Mouse (Mus musculus) layer of hippocampus, adult 9-10 months (tissue): Measurements from ENCODE around the gene Ywhag.

Experiments used
- DNase-seq: peaks from one replicate; pipeline ENCODE4 v3.0.0; 2022; ENCODE audit warnings: low spot score

Ywhag gene

DNA sequence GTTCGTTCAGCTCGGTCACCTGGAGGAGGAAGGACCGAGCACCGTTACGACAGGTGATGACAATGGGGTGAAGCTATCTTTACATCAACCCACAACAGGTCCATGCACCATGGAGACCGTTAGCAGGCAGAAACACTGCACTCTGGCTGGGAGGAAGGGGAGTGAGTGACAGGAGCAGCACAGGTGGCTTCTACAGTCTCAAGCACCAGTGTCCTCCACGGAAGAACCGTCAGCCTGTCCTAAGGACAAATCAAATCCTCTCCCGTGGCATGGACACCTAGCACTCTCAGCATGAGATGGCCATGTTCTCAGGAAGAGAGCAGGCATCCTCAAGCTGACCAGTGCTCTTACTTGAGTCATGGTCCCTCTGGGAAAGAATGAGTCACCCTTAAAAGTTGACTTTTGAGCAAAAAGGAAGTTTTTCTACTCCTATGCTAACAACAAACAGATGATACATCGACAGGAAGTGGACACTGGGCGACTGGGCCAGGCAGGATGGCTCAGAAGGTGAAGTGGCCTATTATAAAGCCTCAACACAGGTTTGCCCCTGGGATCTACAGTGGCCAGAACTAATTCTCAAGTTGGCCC lies 22.7 kb downstream of the Ywhag start:
- no peak for DNase-seq

DNA sequence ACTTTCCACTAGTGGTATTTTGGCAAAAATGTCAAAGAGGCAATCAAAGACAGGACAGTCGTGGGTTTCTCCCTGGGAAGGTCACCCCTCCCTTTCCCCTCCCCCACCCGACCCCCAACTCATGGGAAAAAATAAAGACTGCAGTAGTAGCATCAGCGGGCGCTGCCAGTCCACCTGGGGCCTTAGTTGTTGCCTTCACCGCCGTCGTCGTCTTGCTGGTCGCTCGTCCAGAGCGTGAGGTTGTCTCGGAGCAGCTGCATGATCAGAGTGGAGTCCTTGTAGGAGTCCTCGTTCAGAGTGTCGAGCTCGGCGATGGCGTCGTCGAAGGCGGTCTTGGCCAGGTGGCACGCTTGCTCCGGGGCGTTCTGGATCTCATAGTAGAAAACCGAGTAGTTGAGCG lies 23.6 kb downstream of the Ywhag start:
- DNase-seq, result no peak

DNA sequence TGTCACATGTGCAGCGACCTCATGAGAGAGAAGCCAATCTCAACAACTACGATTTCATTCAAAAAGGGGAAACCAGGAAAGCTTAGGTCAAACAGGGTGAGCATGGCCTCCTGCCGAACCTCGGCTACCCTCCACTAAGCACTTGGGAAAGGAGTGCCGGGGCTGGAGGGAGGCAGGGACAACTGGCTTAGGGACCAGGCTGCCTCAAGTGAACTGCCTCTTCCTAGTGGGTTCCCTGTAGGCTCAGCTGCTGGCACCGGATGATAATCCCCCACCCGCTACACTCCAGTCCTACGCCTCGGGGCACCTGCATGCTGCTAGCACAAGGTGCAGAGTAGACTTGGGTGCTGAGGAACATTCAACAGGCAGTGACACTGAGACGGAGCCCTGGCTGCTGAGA lies 24.8 kb downstream of the Ywhag start:
- no peak for DNase-seq

DNA sequence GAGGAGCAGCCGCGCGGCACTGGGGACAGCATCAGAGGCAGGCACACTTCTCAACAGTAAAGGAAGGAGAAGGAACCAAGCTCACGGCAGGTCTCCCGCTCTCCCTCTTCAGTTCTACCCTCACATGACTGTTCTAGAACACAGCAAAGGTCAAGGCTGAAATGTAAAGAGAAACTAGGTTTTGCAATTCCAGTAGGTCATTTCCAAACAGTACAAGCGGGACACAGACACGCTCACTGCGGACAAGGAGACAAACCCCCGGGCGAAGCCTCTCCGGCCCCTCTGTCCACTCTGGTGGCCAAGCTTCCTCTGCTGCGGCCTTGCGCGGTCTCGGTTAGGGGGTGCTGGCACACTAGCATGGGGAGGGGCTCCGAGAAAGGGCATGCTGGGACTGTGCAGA lies 25.4 kb downstream of the Ywhag start:
- DNase-seq, result no peak

DNA sequence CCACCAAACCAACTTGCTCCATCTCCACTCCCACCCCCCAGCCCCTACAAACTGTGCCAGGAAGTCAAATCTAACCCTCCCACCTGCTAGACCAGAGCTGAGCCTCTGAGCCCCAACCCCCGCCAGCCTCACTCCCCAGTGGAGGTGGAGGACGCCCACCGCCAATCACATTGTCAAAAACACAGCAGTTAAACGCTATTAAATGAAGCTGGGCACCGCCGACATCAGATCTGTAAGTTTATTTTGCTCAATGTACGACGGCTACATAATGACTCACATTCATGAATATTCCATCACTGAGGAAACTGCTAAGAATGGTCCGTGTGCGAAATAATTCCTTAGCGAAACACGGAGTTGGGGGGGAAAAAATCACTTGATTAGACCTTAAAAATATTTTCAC lies 26.2 kb downstream of the Ywhag start:
- no peak for DNase-seq

DNA sequence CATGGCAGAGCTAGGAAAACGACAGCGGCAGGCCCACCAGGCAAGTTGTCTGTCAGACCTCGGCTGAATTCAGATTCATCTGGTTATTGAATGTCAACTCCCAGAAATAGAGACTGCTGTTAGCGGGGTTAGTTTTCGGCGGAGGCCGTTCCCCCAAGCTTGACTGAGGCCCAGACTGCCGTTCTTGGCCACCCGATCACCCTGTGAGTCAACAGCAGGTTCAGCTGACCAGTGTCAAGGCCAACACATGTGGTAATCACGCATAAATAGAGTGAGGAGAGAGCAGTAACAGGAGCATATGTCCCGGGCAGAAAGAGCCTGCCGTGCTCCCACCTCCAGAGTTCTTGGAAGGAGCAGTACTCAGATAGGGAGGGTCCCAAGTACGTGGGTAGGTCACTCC lies 27.2 kb downstream of the Ywhag start:
- no peak for DNase-seq

DNA sequence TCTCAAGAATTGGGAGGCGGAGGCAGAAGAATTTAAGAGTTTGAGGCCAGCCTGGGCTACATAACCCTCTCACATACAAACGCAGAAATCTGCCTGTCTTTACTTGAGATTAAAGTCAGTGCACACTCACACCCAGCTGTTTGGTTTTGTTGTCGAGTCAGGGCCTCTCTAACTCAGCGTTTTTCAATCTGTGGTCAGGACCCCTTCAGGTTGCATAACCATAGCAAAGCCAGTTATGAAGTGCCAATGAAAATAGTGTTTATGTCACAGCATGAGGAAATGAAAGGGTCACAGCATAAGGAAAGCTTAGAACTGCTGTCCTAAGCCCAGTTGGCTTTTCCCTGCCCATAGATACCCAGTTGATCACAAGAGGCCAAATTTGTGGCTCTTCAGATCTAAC lies 27.6 kb downstream of the Ywhag start:
- no peak for DNase-seq

DNA sequence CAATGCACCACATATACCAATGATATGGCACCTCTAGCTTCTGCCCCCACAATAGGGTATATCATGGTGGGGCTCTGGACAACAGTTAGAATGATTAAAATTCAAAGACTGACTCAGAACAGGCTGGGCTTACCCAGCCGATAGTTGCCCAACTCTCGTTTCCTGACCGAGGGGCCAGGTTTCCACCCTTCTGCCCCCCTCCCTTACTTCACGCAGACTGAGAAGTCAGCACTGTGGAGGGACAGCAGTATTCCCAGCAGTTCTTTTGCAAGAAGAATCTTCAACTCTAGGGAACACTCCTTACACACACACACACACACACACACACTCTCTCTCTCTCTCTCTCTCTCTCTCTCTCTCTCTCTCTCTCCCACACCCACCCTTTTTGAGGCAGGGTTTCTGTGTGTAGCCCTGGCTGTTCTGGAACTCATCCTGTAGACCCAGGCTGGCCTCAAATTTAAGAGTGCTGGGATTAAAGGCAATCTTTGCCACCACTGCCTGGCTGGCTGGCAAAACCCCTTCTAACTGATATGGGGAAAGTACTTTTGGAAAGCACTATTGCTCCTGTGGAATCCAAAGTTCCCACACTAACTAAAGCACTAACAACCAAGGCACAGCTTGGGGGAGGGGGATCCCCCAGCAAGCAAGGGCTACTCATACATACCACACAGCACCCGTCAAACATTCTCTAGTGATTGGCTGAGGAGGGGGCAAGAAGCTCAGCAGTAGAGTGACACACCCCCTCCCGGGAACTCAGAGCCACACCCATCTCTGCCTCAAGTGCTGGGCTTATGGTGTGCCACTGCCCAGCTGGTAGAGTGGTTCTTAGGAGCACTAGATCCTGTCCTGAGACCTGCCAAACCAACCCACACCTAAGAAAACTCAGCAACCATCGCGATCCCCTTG lies 28.8 kb downstream of the Ywhag start:
- DNase-seq, result no peak

DNA sequence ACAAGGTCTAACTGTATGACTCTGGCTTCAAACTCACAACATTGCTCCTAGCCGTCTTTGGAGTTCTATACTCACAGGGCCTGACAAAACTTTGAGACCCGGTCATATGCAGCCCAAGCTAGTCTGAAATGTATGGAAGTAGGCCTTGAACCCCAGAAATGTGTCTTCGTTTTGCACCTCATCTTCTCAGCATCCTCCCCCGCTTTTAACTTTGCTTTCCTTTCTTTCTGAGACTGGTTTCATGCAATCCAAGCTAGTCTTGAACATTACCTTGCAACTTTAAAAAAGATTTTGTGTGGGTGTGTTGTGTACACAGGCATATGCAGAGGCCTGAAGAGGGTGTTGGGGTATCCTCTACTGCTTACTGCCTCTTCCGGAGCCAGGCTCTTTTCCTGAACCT lies 30.2 kb downstream of the Ywhag start:
- no peak for DNase-seq

DNA sequence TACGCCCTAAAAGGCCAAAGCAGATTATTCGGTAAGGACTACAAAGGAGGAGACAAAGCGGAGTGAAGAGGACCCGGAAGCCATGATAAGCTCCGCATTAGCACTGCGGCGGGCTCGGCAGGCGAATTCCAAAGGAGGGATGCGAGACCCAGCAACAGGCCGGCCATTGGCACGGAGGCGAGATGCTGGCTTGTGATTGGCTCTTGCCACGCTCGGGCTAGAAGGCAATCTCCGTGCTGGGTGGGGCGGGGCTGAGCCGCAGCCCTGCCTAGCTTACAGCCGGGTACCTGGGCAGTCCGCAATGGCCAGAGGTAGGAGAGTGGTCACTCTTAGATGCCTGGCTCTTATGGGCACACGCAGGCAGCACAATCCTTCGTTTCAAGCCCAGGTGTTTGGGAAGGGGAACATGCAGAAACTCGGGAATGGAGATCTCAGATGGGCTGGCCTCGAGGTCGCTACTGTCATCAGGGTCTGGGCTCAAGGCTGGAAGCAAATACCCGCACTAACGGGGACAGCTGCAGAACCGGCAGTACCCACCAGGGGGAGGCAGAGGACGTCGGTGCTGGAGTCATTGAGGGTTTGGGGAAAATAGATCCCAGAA lies 30.8 kb downstream of the Ywhag start:
- peak; percentile 90 for DNase-seq

DNA sequence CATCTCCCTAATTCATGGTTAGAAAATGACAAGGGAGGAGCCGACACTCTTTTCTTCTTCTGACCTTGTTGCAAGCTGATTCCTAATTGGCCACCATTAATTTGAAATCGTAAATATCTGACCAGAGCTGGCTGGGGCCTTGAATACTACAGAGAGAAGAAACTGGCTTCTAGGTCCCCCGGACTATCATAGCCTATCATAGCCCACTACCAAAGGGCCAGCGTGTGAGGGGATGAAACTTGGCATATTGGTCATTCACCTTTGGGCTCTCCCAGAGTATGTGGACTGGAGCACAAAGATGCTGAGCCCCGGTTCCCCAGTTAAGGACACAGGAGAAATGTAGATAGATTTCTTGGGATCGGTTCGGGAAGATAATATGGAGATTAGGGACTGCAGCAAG lies 31.4 kb downstream of the Ywhag start:
- no peak for DNase-seq

DNA sequence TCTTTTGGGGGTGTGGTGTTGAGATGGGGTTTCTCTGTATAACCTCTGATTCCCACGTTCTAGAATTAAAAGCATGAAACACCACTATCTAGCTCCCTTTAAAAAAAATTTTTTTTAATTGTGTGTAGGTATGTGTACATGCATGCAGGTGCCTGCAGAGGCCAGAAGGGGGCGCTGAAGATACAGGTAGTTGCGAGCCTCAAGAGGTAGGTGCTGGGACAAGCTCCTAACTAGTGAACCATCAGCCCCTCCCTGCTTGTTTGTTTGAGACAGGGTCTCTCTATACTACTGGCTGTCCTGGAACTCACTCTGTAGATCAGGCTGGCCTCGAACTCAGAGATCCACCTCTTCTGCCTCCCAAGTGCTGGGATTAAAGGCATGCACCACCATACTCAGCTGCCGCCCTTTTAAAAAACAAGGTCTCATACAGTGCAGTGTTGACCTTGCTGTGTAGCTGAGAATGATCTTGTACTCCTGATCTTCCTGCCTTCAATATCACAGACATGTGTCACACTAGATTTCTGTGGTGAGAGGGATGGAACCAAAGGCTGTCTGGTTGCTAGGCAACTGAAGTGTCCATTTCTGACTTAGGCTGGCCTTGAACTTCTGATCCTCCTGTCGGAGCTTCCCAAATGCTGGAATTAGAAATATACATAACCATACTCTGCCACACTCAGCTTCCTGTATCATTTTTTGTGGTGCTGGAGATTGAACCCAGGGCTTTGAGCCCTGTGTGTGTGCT lies 32.9 kb downstream of the Ywhag start:
- no peak for DNase-seq

DNA sequence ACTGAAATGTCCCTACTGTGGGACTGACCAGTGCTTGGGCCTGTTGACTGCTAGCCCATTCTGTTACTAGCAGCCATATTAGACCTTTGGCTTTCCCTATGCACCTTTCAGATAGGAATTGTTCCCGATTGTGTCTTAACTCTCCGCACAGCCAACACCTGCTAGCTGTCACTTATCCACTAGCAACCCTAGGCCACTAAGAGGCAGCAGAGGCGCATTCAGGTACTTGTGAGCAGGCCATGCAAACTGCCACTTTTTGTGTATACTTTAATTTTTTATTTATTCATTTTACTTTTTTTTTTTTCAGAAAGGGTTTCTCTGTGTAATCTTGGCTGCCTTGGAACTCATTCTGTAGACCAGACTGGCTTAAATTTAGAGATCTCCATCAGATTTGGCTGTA lies 33.7 kb downstream of the Ywhag start:
- no peak for DNase-seq

DNA sequence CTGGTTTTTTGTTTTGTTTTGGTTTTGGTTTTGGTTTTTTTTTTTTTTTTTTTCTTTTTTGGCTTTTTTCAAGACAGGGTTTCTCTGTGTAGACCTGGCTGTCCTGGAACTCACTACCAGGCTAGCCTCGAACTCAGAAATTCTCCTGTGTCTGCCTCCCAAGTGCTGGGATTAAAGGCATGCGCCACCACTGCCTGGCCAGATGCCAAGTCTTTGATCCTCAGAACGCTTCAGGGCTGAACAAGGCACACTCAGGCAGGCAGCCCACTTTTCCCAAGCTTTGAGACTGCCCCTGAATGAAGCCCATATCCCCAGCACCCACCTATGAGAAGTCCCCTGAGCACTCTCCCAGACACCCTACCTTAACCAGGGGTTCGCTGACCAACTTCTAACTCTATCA lies 34.6 kb downstream of the Ywhag start:
- no peak for DNase-seq

DNA sequence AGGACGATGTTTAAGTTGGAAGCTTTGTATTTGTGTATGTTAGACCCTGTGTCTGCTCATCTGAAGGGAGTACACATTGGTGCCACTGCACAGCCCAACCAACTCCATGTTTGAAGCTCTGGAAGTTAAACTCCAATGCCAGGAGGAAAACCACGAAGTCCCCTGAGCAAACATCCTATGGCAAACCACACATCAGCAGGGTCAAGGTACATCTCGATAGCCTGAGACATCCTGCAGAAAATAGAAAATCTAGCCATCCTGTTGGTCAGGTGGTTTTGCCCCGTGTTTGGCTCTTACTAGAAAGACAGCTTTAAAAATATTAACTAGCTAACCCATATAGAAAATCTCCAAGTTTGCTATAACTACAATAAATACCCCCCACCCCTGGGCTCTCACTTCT lies 35.4 kb downstream of the Ywhag start:
- no peak for DNase-seq

DNA sequence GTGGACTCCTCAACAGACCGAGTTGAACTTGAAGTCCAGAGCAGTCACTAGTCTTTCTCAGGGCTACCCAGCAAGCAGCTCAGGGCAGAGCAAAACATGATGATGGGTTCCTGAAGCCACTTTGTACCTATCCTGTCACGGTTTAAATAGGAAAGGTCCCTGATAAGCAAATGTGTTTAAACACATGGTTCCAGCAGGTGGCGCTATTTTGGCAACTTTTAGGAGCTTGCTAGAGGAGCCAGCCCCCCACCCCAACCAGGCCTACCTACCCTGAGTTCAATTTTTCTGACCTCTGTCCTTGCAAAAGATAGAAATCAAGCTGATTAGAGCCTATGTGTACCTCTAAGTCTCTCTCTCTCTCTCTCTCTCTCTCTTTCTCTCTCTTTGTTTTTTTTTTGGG lies 36.4 kb downstream of the Ywhag start:
- no peak for DNase-seq

DNA sequence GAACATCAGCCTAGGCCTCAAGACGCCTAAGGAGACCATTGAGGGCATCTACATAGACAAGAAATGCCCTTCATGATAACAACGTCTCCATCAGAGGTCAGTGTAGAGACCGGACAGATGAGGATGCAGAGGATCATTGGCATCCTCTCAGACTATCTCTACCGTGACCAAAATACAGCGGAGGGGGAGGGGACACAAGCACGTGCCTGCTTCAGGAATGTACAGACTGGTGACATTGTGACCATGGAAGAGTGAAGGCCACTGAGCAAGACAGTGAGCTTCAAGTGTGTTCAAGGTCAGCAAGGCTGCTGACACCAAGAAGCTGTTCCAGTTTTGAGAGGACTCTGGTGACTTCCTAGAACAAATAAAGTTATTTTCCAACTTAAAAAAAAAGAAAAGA lies 39.5 kb downstream of the Ywhag start:
- DNase-seq, result no peak

DNA sequence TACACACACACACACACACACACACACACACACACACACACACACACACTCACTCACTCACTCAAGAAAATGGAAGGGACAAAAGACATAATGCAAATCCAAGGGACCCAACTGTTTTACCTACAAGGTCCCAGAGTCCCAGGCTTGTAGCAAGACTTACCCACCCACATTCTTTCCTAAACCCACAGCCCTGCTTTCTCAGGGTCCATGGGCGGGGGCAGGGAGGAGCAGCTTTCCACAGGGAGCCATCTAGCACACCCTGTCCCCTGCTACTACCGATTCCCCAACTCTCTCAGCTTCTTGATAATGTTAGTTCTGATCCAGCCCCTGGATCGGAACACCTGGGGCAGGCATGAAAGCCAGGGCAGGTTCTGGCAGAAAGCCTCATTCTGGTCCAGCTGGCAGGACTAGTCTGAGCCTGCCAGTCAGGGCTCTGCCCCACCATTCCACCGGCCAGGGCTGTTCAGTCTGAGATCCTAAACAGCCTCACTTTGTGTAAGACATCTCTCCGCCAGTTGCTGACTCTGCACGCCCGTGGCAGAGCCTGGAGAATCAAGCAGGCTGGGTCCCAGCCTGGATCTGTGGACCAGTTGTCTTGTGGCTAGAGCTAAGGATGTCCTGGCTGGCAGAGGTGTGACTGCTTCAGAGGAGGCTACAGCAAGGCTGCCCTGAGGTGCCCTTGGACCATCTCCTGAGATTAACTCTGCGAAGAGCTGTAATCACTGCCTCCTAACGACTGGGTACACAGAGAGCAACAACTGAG lies 41.6 kb downstream of the Ywhag start:
- DNase-seq, result no peak

DNA sequence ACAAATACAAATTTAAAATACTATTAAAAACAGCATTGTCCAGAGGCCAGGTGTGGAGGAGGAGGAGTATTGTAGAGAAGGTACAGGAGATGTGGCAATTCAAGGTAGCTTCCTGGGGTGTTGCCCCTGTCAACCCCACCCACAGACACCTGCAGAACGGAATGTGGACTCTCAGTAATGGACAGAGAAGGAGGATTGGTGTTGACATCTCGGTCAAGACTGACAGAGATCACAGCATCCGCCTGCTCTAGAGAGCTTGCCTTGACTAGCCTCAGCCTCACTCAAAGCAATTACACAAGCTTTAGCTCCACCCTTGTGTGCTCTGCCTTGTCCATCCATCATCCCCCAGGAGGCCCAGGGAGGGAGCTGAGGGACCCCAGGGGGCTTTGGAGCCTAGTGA lies 43.5 kb downstream of the Ywhag start:
- DNase-seq, result no peak

DNA sequence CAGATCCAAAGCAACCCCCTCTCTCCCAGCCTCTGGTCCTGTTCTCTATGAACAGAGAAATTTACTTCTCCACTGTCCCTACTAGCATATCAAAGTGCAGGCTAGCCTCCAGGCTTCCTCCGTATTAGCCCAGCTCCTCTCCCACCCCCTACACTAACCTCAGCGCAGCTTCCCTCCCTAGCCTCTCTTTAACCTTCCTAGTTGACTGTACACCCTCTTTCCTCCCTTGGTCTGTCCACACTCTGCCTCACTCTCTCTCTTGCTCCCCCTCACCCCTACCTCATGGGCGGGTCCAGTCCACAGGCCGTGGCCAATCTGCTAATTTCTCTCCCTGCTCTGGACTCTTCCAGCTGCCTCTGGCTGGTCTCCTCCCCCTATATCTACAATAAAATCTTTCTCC lies 44.1 kb downstream of the Ywhag start:
- no peak for DNase-seq

DNA sequence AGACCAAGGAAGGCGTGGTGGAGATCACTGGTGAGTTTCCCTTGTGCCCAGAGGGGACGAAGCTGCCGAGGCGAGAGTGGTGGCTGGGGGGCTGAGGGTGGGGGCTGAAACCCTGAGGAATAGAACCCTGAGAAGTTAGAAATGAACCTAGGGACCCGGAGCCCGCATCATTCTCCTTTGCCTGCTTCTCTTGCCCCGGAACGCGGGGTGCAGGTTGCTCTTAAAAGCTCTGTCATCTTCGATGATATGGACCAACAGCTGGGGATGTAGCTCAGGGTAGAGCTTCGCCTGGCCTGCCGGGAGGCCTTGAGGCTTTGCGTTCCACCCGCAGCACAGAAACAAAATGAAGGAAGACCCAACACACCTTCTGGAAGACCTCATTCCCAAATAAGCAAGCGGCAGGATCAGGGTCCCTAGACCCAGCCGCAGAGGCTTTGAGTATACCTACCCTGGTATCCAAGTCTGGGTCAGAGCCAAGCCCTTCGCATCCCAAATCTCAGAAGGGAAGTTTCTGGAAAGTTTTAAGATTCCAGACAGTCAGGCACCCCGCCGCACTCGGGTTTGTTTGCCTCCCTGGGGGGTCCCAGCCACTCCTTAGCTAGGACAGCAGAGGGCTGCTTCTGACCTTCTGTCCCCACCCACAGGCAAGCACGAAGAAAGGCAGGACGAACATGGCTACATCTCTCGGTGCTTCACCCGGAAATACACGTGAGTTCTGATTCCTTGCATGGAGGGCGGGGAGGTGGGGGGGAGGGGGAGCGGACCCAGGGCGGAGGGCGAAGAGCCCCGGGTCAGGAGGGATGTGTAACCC lies 45.8 kb downstream of the Ywhag start:
- no peak for DNase-seq
